Mouse (Mus musculus): ENCODE data around the gene Pold1.

The Pold1 gene

GRCm38 (mm10) chr7:44548497-44549087 is at the start of gene Pold1:
TSS of gene Pold1 (minus strand) at chr7:44548849.
- DNase-seq, result peak; percentile 100

GRCm38 (mm10) chr7:44598336-44598735 is 49.7 kb upstream of the Pold1 start:
- no peak for DNase-seq

GRCm38 (mm10) chr7:44597666-44598065 is 49.0 kb upstream of the Pold1 start:
- DNase-seq, result no peak

GRCm38 (mm10) chr7:44596996-44597538 is 48.4 kb upstream of the Pold1 start:
- DNase-seq, result no peak

- DNase-seq, result no peak
Observed at GRCm38 (mm10) chr7:44596051-44596450, 47.4 kb upstream of the Pold1 start.

- no peak for DNase-seq
Observed at GRCm38 (mm10) chr7:44595131-44595561, 46.5 kb upstream of the Pold1 start.

- DNase-seq, result no peak
Observed at GRCm38 (mm10) chr7:44594291-44594690, 45.6 kb upstream of the Pold1 start.

GRCm38 (mm10) chr7:44593775-44594174 is 45.1 kb upstream of the Pold1 start:
- DNase-seq, result peak; percentile 94

GRCm38 (mm10) chr7:44593051-44593450 is 44.4 kb upstream of the Pold1 start:
- no peak for DNase-seq

- DNase-seq, result no peak
Observed at GRCm38 (mm10) chr7:44591348-44592116, 42.9 kb upstream of the Pold1 start.

GRCm38 (mm10) chr7:44590402-44591347 is 42.0 kb upstream of the Pold1 start, which contains the start of gene Kcnc3:
TSS of gene Kcnc3 (plus strand) at chr7:44590664.
- DNase-seq, result peak; percentile 88 to 95

GRCm38 (mm10) chr7:44589946-44590345 is 41.3 kb upstream of the Pold1 start:
- DNase-seq, result peak in 1 of 2 experiments; percentile 49

GRCm38 (mm10) chr7:44589149-44589548 is 40.5 kb upstream of the Pold1 start:
- peak; percentile 82 to 89 for DNase-seq

GRCm38 (mm10) chr7:44588338-44588737 is 39.7 kb upstream of the Pold1 start:
- no peak for DNase-seq

- no peak for DNase-seq
Observed at GRCm38 (mm10) chr7:44587676-44588075, 39.0 kb upstream of the Pold1 start.

- DNase-seq, result peak; percentile 65 to 70
Observed at GRCm38 (mm10) chr7:44586930-44587329, 38.3 kb upstream of the Pold1 start.

- DNase-seq, result peak in 1 of 2 experiments; percentile 21
Observed at GRCm38 (mm10) chr7:44586518-44586917, 37.9 kb upstream of the Pold1 start.

GRCm38 (mm10) chr7:44585606-44586005 is 37.0 kb upstream of the Pold1 start:
- no peak for DNase-seq

GRCm38 (mm10) chr7:44584921-44585320 is 36.3 kb upstream of the Pold1 start:
- DNase-seq, result no peak

GRCm38 (mm10) chr7:44584265-44584804 is 35.7 kb upstream of the Pold1 start:
- no peak for DNase-seq

- no peak for DNase-seq
Observed at GRCm38 (mm10) chr7:44583146-44583545, 34.5 kb upstream of the Pold1 start.

GRCm38 (mm10) chr7:44582709-44583108 is 34.1 kb upstream of the Pold1 start:
- DNase-seq, result no peak
